Mouse (Mus musculus) embryonic facial prominence, embryonic 11.5 days (tissue): ENCODE measurements around the gene B4galt1. TPM values are rescaled to one million over a fixed set of nuclear protein-coding genes. Genes with fewer than 3 reads are reported as not detected.
"Not testable (repeated sequence)": the region's sequence is repeated elsewhere in the genome, so short reads cannot be mapped to it uniquely, and the experiment has no call there.

Source experiments
- ATAC-seq: fragments of 200-750 bp; cut with Nextera tagmentation; replicated peaks from 2 replicates; pipeline ENCODE4 v1.8.0; 2017; ENCODE audit warnings: low read depth; ENCODE audit not compliant: insufficient number of reproducible peaks, low FRiP score, low TSS enrichment
- DNase-seq: peaks from one replicate; pipeline ENCODE4 v3.0.0-alpha.2; 2015; ENCODE audit warnings: low spot score
- H3K27ac ChIP-seq: fragments of 300-500 bp; sonication (generic); replicated peaks from 2 replicates; pipeline ENCODE4 v1.5.1; 2014; ENCODE audit warnings: mild to moderate bottlenecking, low read depth, low read length, control low read depth
- H3K27me3 ChIP-seq: fragments of 300-500 bp; sonication (generic); 2 replicates; pipeline ENCODE4 v1.6.1; 2014; ENCODE audit warnings: mild to moderate bottlenecking, low read length, moderate library complexity, mixed read lengths; ENCODE audit not compliant: control insufficient read depth, insufficient read depth
- H3K36me3 ChIP-seq: fragments of 300-500 bp; sonication (generic); replicated peaks from 2 replicates; pipeline ENCODE4 v1.6.1; 2014; ENCODE audit warnings: low read depth, mild to moderate bottlenecking, low read length, moderate library complexity, mixed read lengths; ENCODE audit not compliant: control insufficient read depth, insufficient read depth
- H3K4me1 ChIP-seq: fragments of 300-500 bp; sonication (generic); 2 replicates; pipeline ENCODE4 v1.6.1; 2014; ENCODE audit warnings: low read length, mixed read lengths; ENCODE audit not compliant: control insufficient read depth, insufficient read depth
- H3K4me2 ChIP-seq: fragments of 300-500 bp; sonication (generic); 2 replicates; pipeline ENCODE4 v1.6.1; 2014; ENCODE audit warnings: low read depth, mild to moderate bottlenecking, control low read depth, low read length, moderate library complexity
- H3K4me3 ChIP-seq: fragments of 300-500 bp; sonication (generic); 2 replicates; pipeline ENCODE4 v1.5.1; 2014; ENCODE audit warnings: low read depth, low read length, control low read depth
- H3K9ac ChIP-seq: fragments of 300-500 bp; sonication (generic); replicated peaks from 2 replicates; pipeline ENCODE4 v1.6.1; 2014; ENCODE audit warnings: mild to moderate bottlenecking, control low read depth, low read length
- H3K9me3 ChIP-seq: fragments of 300-500 bp; sonication (generic); replicated peaks from 2 replicates; pipeline ENCODE4 v1.6.1; 2016; ENCODE audit warnings: mild to moderate bottlenecking, low read length, inconsistent platforms, mixed read lengths; ENCODE audit not compliant: control insufficient read depth
- WGBS: fragments of 180-500 bp; shearing (Covaris S2); extraction: QIAGEN DNeasy Blood & Tissue Kit; methylation state at CpG from one replicate; pipeline ENCODE4 v1.1.7; 2014; 5-methylcytosine and 5-hydroxymethylcytosine counted together
- polyA plus RNA-seq: library from polyadenylated mRNA; unstranded; fragments of >200 nt; fragmentation: Nextera tagmentation; extraction: Ambion mirVana; gene quantifications from 2 replicates; pipeline ENCODE4 v1.2.1, GENCODE M21; 2014

Gene B4galt1
- polyA plus RNA-seq, 1 experiment from 2014 or later = 28.3 TPM

DNA sequence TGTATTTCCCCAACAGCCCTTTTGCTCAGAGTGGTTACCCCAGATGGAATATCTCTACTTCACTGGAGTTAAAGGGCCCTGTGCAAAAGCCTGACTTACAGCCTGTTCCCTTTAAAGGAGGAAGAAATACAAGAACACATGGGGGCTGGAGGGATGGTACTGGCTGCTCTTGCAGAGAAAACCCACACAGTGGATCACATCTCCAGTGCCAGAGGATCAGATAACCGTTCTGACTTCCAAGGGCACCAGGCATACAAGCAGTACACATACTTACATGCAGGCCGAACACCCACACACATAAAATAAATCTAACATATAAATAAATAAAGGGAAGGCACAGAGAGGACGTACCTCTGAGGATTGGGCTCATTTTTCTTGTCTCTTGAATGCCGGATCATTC lies 46.4 kb downstream of the B4galt1 start:
- no peaks in the 10 kb centered on the region for H3K9me3 ChIP-seq
- WGBS = 85% methylated on average over 4 of the region's 4 CpGs
- H3K27me3 ChIP-seq = no peaks in the 10 kb centered on the region

GRCm38 (mm10) chr4:40805401-40805800 lies 48.4 kb downstream of the B4galt1 start:
- H3K9me3 ChIP-seq = no peaks in the 10 kb centered on the region
- H3K36me3 ChIP-seq = no peaks in the 10 kb centered on the region; the same call in none of the 2 replicates
- no peak overlapping the region for H3K27ac ChIP-seq
- H3K27me3 ChIP-seq = no peaks in the 10 kb centered on the region
- no peak for ATAC-seq
- WGBS = 86% methylated on average over 8 of the region's 8 CpGs
- no peak for DNase-seq
- no peak overlapping the region for H3K9ac ChIP-seq
- no peaks in the 10 kb centered on the region for H3K4me1 ChIP-seq
- H3K4me2 ChIP-seq = no peak overlapping the region
- H3K4me3 ChIP-seq = no peak overlapping the region

More for the DNA sequence above, 46.4 kb downstream of the B4galt1 start:
- Histone ChIP-seq H3K4me1 (no peaks in the 10 kb centered on the region), H3K36me3 (no peaks in the 10 kb centered on the region; the same call in none of the 2 replicates), H3K27ac (no peak overlapping the region), H3K4me3 (no peak overlapping the region), H3K9ac (no peak overlapping the region), H3K4me2 (no peak overlapping the region)
- no peak for ATAC-seq
- DNase-seq = no peak

DNA sequence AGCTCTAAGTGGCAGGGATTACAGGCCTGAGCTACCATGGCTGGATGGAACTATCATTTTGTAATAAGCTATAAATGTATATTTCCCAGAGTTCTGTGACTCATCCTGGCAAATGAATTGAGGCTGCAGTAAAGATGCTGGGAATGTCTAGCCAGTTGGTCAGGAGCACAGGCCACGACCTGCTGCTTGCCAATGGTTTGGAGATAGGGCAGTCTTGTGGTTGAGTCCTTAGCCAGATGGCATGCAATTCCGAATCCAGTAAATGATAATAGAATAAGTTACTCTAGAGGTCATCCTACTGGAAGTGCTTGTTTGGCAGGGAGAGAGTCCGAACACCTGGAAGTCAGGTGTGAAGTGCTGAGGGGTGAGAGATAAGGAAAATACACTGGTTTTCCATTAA lies 51.0 kb downstream of the B4galt1 start:
- DNase-seq = no peak
- no peak for ATAC-seq

GRCm38 (mm10) chr4:40801908-40802307 lies 51.9 kb downstream of the B4galt1 start:
- H3K4me2 ChIP-seq = no peak overlapping the region
- DNase-seq (no peak), ATAC-seq (no peak)
- no peaks in the 10 kb centered on the region for H3K9me3 ChIP-seq
- no peaks in the 10 kb centered on the region for H3K27me3 ChIP-seq
- no peak overlapping the region for H3K9ac ChIP-seq
- no peak overlapping the region for H3K27ac ChIP-seq
- no peak overlapping the region for H3K4me3 ChIP-seq
- no peaks in the 10 kb centered on the region for H3K4me1 ChIP-seq
- 78% methylated on average over 4 of the region's 4 CpGs for WGBS
- H3K36me3 ChIP-seq = no peaks in the 10 kb centered on the region; the same call in none of the 2 replicates

More for the DNA sequence above, 51.0 kb downstream of the B4galt1 start:
- Histone ChIP-seq H3K4me1 (no peaks in the 10 kb centered on the region), H3K4me3 (no peak overlapping the region), H3K27ac (no peak overlapping the region), H3K9me3 (no peaks in the 10 kb centered on the region), H3K27me3 (no peaks in the 10 kb centered on the region), H3K9ac (no peak overlapping the region), H3K4me2 (no peak overlapping the region), H3K36me3 (no peaks in the 10 kb centered on the region; the same call in none of the 2 replicates)
- 95% methylated on average over 3 of the region's 3 CpGs for WGBS

DNA sequence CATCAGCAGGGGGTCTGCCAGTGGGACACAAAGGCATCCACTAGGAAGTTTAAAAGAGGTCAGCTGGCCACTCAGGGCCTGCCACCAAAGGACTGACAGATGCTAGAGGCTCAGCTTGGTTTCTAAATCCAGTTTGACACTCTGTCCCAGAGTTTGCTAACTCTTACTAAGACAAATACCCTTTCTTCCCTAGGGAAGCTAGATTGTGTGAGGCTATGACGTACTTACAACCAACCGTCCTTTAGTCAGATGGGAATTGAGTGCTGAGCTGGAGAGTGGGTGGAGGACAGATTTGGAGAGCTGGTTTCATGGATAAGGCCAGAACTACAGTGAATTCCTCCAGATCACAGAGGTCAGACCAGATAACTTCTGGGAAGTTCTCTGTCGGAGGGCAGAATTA lies 52.9 kb downstream of the B4galt1 start:
- H3K9me3 ChIP-seq = no peaks in the 10 kb centered on the region

GRCm38 (mm10) chr4:40798833-40799555 lies 54.8 kb downstream of the B4galt1 start:
- DNase-seq, H3K4me2 ChIP-seq, H3K9ac ChIP-seq, ATAC-seq, H3K4me1 ChIP-seq, H3K27me3 ChIP-seq, H3K4me3 ChIP-seq, H3K27ac ChIP-seq, H3K9me3 ChIP-seq, H3K36me3 ChIP-seq: not testable (repeated sequence)
- WGBS = 63% methylated on average over 1 of the region's 2 CpGs

More for the DNA sequence above, 52.9 kb downstream of the B4galt1 start:
- no peak for DNase-seq
- H3K4me3 ChIP-seq = no peak overlapping the region
- no peak for ATAC-seq
- no peak overlapping the region for H3K9ac ChIP-seq
- WGBS = 74% methylated on average over 3 of the region's 3 CpGs
- H3K36me3 ChIP-seq = no peaks in the 10 kb centered on the region; the same call in 1 of the 2 replicates
- no peaks in the 10 kb centered on the region for H3K27me3 ChIP-seq
- no peak overlapping the region for H3K27ac ChIP-seq
- no peak overlapping the region for H3K4me2 ChIP-seq
- no peaks in the 10 kb centered on the region for H3K4me1 ChIP-seq

GRCm38 (mm10) chr4:40795761-40796160 lies 58.0 kb downstream of the B4galt1 start:
- no peaks in the 10 kb centered on the region for H3K9me3 ChIP-seq
- no peak overlapping the region for H3K27ac ChIP-seq
- no peak overlapping the region for H3K4me2 ChIP-seq
- no peaks in the 10 kb centered on the region for H3K4me1 ChIP-seq
- H3K4me3 ChIP-seq = no peak overlapping the region
- no peak overlapping the region for H3K9ac ChIP-seq
- ATAC-seq = no peak
- DNase-seq = no peak
- no peaks in the 10 kb centered on the region for H3K36me3 ChIP-seq
- WGBS = 90% methylated on average over 3 of the region's 3 CpGs
- H3K27me3 ChIP-seq = no peaks in the 10 kb centered on the region

GRCm38 (mm10) chr4:40794320-40794719 lies 59.5 kb downstream of the B4galt1 start:
- H3K27ac ChIP-seq = no peak overlapping the region
- no peak overlapping the region for H3K4me3 ChIP-seq
- DNase-seq (no peak), ATAC-seq (no peak)
- no peaks in the 10 kb centered on the region for H3K4me1 ChIP-seq
- H3K9me3 ChIP-seq = no peaks in the 10 kb centered on the region
- no peaks in the 10 kb centered on the region for H3K27me3 ChIP-seq
- no peak overlapping the region for H3K9ac ChIP-seq
- H3K4me2 ChIP-seq = no peak overlapping the region
- H3K36me3 ChIP-seq = no peaks in the 10 kb centered on the region
